Mouse (Mus musculus): Measurements from ENCODE around the gene Gm49361.
"Not testable (repeated sequence)": the region's sequence is repeated elsewhere in the genome, so short reads cannot be mapped to it uniquely, and the experiment has no call there.

Gm49361 gene

DNA sequence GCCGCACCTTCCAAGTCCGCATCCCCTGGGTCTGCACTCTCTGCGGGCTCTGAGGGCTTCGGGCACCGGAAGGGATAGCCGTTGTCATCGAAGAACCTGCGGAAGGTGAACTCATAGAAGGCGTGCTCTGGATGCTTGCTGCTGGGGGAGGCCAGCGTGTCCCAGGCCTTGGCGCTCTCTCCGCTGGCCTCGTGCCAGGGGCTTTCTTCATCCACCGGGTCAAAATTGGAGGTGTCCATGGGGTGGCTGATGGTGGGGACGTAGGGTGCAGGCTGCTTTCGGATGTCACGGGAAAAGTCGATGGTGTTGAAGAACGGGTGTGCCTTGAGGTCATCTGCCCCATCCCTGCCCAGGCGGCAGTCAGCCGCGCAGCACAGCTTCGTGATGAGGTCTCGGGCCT, 54.6 kb downstream of the Gm49361 start:
- no peak for DNase-seq (ENCODE audit: low read depth, low spot score)

DNA sequence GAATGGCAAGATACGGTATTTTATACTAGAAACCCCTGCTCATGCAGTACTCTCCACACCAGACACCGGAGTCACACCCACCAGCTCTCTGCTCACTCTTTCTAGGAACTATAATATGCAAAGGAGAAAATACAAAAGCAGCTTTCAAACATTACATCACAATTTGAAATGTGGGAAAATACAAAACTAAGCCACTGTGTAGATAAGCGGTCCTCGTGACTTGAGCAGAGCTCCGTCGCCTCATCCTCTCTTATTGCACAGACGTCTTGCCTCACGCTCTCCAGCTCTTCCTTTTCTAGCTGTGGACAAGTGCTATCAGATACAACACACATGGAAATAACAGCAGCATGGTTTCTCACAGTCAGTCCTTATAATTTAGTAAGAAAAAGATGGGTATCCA, 55.2 kb downstream of the Gm49361 start:
- DNase-seq (ENCODE audit: low read depth, low spot score), result no peak

DNA sequence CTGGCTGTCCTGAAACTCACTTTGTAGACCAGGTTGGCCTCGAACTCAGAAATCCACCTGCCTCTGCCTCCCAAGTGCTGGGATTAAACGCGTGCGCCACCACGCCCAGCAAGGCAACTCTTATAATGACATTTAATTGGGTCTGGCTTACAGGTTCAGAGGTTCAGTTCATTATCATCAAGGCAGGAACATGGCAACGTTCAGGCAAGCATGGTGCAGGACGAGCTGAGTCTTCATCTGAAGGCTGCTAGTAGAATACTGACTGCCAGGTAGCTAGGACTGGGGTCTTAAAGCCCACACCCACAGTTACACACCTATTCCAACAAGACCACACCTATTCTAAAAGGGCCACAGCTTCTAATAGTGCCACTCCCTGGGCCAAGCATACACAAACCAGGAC, 57.8 kb downstream of the Gm49361 start:
- not testable (repeated sequence) for DNase-seq (ENCODE audit: low read depth, low spot score)

DNA sequence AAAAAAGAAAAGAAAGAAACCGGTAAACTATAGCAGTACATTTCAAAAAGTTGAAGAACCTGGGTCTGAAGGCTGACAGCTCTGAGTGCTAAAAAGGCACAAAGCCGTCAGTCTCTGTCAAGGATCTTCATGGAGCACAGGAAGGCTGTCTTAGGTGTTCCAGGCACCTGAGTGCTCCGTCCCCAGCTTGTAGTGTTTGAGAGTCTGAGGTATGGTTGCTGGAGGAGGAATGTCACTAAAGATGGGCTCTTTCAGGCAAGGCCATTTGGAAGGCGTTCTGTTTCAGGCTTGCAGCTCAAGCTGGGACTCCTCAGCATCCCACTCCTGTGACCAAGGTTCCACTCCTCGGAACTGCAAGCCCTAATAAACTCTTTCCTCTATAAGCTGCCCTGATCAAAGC, 58.5 kb downstream of the Gm49361 start:
- DNase-seq (ENCODE audit: low read depth, low spot score), result no peak

DNA sequence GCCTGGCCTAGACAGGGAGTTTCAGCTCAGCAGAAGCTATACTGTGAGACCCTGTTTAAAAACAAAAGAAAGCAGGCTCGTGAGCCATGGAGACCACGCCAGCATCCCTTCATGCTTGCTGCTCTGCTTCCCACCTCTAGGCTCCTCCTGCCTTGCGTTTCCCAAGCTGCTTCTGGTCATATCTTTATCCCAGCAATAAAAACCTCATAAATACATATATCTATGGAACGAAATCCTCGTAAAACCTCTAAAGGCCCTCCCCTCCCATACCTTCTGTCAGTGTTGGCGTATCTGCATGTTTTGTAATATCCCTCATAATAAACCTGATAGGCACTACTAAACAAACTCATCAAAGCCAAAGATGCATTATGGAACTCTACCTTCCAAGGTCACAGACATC, 59.3 kb downstream of the Gm49361 start:
- DNase-seq (ENCODE audit: low read depth, low spot score), result no peak

DNA sequence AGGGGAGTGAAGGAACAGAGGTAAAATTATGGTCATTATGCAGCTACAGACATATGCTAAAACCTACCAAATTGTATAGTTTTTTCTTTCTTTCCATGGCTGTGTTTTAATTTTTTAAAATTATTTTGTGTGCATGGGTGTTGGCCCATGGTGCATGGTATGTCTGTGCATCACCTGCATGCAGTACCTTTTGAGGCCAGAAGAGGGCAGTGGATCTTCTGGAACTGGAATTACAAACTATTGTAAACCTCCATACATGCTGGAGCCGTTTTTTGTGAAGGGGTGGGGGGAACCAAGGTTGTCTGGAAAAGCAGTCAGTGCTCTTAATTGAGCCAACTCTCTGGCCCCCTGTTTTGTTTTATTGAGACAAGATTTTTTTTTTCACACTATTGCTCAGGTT, 61.3 kb downstream of the Gm49361 start:
- DNase-seq (ENCODE audit: low read depth, low spot score), result peak; percentile 31

DNA sequence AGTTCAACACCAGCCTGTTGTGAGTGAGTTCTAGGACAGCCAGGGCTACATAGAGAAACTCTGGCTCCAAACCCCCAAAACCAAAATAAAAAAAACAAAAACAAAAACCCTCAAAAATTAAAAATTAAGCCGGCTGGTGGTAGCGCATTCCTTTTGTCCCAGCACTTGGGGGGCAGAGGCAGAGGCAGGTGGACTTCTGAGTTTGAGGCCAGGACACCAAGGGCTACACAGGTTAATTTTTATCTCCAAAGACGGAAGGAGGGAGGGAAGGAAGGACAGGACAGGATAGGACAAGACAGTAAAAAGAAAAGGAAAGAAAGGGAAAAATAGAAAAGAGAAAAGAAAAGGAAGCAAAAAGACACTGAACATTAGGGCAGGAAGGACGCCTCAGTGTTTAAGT, 63.2 kb downstream of the Gm49361 start:
- DNase-seq (ENCODE audit: low read depth, low spot score), result no peak

DNA sequence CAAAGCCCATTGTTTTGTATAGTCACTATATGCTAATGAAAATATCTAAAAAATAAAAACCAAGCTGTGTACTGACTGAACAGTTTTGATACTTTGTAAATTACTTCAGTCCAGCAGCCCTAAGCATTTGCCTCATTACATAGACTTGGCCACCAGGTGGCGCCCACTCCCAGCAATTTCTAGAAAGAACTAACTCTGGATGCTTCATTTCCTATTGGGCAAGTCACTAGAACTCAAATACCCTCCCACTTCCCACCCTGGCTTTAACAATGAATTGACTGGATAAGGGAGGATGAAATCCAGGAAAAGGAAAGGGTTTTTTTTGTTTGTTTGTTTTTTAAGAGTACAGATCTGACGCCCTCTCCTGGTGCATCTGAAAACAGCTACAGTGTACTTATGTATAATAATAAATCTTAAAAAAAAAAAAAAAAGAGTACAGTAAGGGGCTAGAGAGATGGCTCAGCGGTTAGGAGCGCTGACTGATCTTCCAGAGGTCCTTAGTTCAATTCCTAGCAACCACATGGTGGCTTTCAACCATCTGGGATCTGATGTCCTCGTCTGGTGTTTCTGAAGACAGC, 65.9 kb downstream of the Gm49361 start:
- DNase-seq (ENCODE audit: low read depth, low spot score), result peak; percentile 73

DNA sequence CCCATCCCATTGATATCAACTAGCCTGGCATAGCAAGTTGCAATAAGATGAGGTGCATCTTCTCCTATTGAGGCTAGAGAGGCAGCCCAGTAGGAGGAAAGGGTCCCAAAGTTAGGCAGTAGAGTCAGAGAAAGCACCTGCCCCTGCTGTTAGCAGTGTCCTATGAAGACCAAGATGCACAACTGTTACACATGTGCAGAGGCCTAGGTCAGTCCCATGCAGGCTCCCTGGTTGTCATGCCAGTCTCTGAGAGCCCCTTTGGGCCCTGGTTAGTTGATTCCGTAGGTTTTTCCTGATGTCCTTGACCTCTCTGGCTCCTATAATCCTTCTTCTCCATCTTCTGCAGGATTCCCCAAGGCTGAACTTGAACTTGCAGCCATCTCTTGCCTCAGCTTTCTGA, 66.4 kb downstream of the Gm49361 start:
- no peak for DNase-seq (ENCODE audit: low read depth, low spot score)

DNA sequence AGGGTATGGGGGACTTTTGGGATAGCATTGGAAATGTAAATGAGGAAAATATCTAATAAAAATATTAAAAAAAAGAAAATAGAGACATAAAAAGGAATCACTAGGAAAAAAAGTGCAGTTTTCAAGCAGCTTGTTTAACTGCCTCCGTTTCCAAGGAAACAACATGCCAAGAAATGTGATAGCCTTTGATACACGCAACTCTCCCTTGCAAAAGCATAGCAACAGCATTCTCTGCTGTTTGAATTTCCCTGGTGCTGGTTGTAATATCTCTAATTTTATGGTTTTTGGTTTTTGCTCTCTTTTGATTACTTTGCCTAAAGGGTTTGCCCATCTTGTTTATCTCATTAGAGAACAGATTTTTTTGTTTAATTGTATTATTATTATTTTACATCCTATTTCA, 70.4 kb downstream of the Gm49361 start:
- DNase-seq (ENCODE audit: low read depth, low spot score), result no peak

DNA sequence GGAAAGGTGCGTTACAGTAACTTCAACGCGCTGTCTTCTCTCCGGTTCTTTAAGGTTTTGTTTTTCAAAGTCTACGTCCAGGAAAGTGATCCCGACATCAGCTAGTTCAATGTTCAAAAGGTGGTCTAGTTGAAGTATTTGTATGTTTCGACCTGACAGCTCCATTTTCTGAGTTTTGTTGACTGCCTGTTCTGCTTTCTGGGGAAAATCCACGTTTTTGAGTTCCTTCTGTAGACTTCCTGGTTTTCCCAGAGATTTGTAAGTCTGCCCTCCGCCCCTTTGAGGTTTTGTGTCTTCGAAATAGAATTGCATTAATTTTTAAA, 80.3 kb downstream of the Gm49361 start:
- no peak for DNase-seq (ENCODE audit: low read depth, low spot score)

DNA sequence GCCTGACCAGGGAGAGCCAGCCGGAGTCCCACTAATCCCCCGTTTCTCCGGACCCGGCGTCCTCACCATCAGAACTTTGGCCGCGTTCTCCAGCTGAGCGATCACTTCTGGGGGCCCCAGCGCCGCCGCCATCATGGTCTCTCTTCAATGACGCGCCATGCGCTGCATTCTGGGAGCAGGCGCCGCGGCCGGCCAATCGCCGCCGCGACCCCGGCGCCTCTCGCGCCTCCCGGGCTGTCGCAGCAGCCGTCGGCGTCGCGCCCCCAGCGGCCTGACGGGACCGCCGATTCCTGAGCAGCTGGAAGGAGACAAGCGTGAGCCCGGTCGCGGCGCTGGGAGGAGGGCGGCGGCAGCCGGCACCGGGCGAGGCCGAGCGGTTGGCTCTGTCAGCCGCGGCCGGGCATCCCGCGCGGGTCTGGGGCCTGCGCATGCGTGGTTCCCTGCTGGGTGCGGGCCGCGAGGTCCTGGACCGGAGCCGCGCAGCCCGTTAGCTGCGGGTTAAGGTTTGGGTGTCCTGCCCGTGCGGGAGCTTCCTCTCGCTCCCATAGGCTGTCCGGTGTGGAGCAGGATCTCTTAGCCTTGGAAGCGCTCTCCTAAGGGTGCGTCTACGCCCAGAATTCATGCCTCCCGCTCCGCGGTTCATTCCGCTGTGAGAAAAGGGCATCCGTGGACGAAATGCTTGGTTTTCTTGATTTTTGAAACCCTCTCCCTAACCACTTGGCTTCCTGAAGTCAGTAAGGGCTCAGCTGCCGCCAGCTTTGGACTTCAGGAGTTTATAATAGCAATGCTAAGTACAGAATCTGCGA, 80.9 kb downstream of the Gm49361 start, which contains the start of gene Xpo4:
Gene Xpo4 (minus strand): TSS at position 609 of the 806 bp plus-strand sequence.
- peak; percentile 73 for DNase-seq (ENCODE audit: low read depth, low spot score)

DNA sequence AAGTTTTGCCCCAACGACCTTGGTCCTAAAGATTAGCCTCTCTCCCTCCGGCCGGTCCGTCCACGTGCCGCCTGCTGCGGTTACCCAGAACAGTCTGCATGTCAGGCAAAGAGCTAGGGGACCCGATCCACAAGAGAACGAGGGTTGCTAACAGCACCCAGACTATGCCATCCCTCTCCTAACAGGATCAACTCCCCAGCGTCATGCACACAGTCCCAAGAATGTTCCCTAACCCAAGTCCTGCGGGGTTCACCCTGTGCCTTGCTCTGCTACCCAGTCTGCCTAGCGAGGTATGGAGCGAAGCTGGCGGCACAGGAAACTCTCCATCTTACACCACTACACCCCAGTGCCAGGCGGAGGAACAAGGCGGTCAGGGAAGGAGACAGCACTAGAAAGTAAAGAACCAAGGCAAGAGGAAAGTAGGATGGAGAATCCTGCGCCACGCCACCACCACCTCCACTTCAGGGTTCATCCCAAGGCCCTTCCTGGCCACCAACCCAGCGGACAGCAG, 81.5 kb downstream of the Gm49361 start:
- peak; percentile 20 for DNase-seq (ENCODE audit: low read depth, low spot score)

DNA sequence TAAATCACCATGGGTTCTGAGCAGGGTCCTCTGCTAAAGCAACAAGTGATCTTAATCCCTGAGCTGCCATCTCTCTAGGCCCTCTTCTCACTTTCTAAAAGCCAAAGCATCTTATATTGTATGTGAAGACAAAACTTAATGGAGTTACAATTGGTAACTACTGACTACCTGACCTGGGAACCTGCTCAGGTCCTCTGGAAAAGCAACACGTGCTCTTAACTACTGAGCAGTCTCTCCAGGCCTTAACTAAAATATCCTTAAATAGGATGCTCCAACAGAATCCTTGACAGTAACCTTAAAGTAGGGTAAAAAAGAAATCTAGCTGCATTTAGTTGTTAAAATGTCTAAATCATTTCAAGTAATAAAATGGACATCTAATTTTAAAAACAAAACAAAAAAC, 82.3 kb downstream of the Gm49361 start:
- no peak for DNase-seq (ENCODE audit: low read depth, low spot score)

DNA sequence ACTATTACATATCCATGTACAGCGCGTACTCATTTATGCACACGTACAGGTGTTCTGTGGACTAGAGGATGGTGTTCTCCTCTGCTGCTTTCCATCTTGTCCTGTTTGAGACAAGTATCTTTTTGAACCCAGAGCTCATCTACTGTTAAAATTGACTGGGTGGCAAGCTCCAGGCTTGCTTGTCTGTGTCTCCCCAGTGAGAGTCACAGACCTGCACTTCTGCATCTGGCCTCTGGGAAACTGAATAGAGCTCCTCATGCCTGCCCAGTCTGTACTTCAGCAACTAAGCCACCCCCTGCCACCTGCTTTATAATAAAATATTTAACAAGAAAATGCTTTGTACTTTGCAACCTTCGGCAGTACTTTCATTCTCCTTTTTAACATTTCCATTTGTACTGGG, 87.6 kb downstream of the Gm49361 start:
- DNase-seq (ENCODE audit: low read depth, low spot score), result no peak

DNA sequence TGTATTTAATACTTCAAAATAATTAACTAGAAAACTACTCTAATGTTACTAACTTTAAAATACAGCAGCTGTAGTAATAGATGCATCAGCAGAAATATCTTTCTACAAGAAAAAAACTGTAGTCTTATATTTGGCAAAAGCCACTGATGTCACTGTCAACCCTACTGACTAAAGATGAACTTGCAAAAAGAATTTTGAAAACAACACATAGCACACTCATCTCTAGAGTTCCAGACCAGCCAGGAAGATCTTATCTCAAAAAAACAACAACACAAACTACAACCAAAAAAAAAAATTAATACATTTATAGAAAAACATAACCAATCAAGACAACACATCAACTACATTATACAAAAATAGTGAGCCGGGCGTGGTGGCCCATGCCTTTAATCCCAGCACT, 88.4 kb downstream of the Gm49361 start:
- no peak for DNase-seq (ENCODE audit: low read depth, low spot score)

DNA sequence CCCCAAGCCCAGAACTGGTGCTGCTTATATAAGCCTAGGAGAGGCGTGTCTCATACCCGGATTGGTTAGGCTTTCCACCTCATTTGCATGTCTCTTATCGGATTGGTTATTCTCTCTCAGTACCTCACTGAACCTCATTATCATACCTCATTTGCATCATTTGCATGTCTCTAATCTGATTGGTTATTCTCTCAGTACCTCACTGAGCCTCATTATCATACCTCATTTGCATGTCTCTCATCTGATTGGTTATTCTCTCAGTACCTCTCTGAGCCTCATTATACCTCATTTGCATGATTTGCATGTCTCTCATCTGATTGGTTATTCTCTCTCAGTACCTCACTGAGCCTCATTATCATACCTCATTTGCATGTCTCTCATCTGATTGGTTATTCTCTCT, 89.4 kb downstream of the Gm49361 start:
- DNase-seq (ENCODE audit: low read depth, low spot score), result not testable (repeated sequence)

DNA sequence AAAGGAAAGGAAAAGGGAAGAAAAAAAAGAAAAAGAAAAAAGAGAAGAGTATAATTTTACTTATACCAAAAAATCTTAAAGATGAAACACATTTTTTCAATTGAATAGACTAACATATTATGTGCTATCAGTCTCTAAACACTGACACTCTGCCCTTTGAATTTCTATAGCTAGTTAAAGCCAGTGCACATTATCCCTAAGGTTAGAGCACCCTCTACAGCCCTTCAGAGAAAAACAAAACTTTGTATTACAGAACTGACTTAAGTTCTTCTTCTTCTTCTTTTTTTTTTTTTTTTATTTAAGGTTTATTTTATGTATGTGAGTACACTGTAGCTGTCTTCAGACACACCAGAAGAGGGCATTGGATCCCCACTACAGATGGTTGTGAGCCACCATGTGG, 96.4 kb downstream of the Gm49361 start:
- no peak for DNase-seq (ENCODE audit: low read depth, low spot score)

DNA sequence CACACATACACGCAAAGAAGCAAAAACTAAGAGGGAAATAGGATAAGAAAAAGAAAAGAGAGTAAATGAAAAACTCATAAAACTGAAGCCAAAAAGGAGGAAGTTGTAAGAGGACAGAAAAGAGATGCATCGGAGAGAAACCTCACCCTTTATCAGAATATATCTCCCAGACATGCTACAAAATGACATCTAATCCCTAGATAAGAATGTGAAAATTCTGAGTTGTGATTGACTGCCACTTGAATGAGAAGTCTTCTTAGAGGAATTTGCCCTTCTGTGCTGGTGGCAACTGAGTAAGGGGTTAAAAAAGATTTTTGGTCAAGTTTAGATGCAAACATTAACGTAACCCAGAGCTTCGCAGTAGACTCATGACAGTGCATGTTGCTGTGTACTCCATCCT, 99.7 kb downstream of the Gm49361 start:
- no peak for DNase-seq (ENCODE audit: low read depth, low spot score)

DNA sequence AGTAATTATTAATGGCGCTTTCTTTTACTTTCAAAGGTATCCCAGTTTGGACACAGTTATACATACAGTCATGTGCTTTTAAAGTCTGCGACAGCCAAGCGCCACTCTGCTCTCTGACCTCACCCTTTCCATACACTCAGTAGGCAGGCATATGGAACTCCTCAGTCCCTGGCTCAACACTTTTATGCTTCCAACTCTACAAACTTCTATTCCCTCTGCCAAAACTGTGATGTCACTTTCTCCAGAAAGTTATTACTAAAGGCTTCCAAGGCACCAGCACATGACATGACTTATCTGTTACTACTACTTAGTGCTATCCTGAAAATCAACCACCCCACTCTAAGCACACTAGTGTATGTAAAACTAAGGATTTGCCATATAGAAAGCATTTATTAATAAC, 106.8 kb downstream of the Gm49361 start:
- no peak for DNase-seq (ENCODE audit: low read depth, low spot score)

DNA sequence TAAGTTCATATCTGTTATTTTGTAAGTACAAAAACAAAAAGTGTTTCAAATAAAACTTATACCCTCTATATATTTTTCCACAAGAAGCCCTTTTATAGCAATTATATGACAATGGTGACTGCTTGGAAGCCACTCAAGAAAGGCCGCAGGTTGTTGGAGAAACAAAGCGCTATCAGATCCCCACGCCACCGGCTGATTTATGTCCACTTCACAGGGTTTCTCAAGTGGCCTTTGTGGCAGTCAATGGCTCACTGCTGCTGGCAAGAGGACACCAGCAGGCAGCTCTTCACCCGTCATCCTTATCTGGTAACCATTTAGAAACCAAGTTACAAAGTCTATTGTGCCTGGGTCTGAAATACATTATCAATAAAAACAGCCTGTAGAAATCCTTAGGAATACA, 111.8 kb downstream of the Gm49361 start:
- DNase-seq (ENCODE audit: low read depth, low spot score), result no peak

DNA sequence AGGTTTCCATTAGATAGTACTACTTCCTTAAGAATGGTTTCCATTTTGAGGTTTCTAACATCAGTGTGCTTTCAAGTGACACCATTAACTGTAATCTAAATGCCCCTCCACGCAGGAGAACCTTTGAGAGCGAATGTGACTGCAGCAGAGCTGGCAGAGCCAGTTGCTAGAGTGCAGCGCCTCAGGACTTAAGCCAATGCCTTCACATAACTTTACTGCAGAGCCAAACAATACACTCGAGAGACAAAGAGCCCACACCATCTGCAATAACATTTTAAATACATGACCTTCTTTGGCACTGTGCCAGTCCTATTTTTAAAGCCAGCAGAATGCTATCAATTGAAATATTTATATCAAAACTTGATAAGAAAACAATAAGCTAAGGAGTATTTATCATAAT, 116.3 kb downstream of the Gm49361 start:
- DNase-seq (ENCODE audit: low read depth, low spot score), result no peak

DNA sequence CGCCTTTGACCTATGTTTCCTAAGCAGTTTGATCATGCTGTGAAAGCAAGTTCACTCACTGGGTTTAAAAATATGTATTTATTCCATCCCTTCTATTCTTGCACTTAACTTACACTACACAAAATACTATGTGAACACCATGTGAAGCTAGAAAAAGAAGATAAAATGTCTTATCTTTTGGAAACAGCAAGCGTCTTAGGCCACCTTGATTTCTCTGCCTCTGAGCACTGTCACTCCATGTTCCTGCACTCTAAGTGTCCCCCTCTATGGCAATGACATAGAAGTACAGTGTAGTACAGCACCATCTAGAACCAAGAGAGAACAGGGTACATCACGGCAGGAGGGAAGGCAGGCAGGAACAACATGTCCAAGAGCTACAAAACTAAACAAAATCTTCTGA, 123.0 kb downstream of the Gm49361 start:
- no peak for DNase-seq (ENCODE audit: low read depth, low spot score)
